Mouse (Mus musculus) forebrain, embryonic 11.5 days (tissue): Measurements from ENCODE around the gene Dand5. TPM values are rescaled to one million over a fixed set of nuclear protein-coding genes. Genes with fewer than 3 reads are reported as not detected.

Source experiments
- ATAC-seq: fragments of 200-750 bp; cut with Nextera tagmentation; replicated peaks from 2 replicates; pipeline ENCODE4 v1.8.0; 2017; ENCODE audit warnings: moderate TSS enrichment; ENCODE audit not compliant: low FRiP score
- DNase-seq: peaks from one replicate; pipeline ENCODE4 v3.0.0-alpha.2; 2017; ENCODE audit warnings: low spot score
- H3K27ac ChIP-seq: fragments of 300-500 bp; sonication (generic); 2 replicates; pipeline ENCODE4 v1.5.1; 2014; ENCODE audit warnings: low read depth, low read length
- H3K27me3 ChIP-seq: fragments of 300-500 bp; sonication (generic); 2 replicates; pipeline ENCODE4 v1.6.1; 2014; ENCODE audit warnings: mild to moderate bottlenecking, low read length, mixed read lengths; ENCODE audit not compliant: control insufficient read depth, insufficient read depth
- H3K36me3 ChIP-seq: fragments of 300-500 bp; sonication (generic); 2 replicates; pipeline ENCODE4 v1.6.1; 2014; ENCODE audit warnings: mild to moderate bottlenecking, low read length, moderate library complexity, mixed read lengths; ENCODE audit not compliant: control insufficient read depth, insufficient read depth
- H3K4me1 ChIP-seq: fragments of 300-500 bp; sonication (generic); replicated peaks from 2 replicates; pipeline ENCODE4 v1.6.1; 2014; ENCODE audit warnings: low read length, mixed read lengths; ENCODE audit not compliant: control insufficient read depth, insufficient read depth
- H3K4me2 ChIP-seq: fragments of 300-500 bp; sonication (generic); 2 replicates; pipeline ENCODE4 v1.6.1; 2014; ENCODE audit warnings: low read depth, mild to moderate bottlenecking, low read length, moderate library complexity, mixed read lengths; ENCODE audit not compliant: severe bottlenecking
- H3K4me3 ChIP-seq: fragments of 300-500 bp; sonication (generic); 2 replicates; pipeline ENCODE4 v1.5.1; 2014; ENCODE audit warnings: low read depth, low read length
- H3K9ac ChIP-seq: fragments of 300-500 bp; sonication (generic); 2 replicates; pipeline ENCODE4 v1.6.1; 2014; ENCODE audit warnings: low read length
- H3K9me3 ChIP-seq: fragments of 300-500 bp; sonication (generic); 2 replicates; pipeline ENCODE4 v1.6.1; 2016; ENCODE audit warnings: low read length, mixed read lengths; ENCODE audit not compliant: control insufficient read depth
- WGBS: fragments of 180-500 bp; shearing (Covaris S2); extraction: QIAGEN DNeasy Blood & Tissue Kit; methylation state at CpG from one replicate; pipeline ENCODE4 v1.1.7; 2014; 5-methylcytosine and 5-hydroxymethylcytosine counted together
- polyA plus RNA-seq: library from polyadenylated mRNA; unstranded; fragments of >200 nt; fragmentation: Nextera tagmentation; extraction: Ambion mirVana; gene quantifications from 2 replicates; pipeline ENCODE4 v1.2.1, GENCODE M21; 2014

Gene Dand5
- polyA plus RNA-seq, 1 experiment from 2014 or later, result 5.5 TPM

GRCm38 (mm10) chr8:84773304-84773703 lies 49.3 kb downstream of the Dand5 start:
- no peak for ATAC-seq
- under 1% methylated on average over 9 of the region's 9 CpGs for WGBS
- Histone ChIP-seq H3K27me3 (peaks cover 83% of the 10 kb centered on the region), H3K9me3 (no peaks in the 10 kb centered on the region), H3K36me3 (no peaks in the 10 kb centered on the region), H3K27ac (no peak overlapping the region), H3K4me1 (peaks cover 34% of the 10 kb centered on the region), H3K4me3 (peak overlapping the region; percentile 17), H3K4me2 (peak overlapping the region; percentile 48), H3K9ac (0 out of 2 replicates have a peak overlapping the region, but pooled peaks have one; percentile 20)
- DNase-seq, result no peak

- H3K4me3 ChIP-seq, result no peak overlapping the region
- DNase-seq (no peak), ATAC-seq (no peak)
- WGBS, result 0% methylated on average over 3 of the region's 3 CpGs
- H3K36me3 ChIP-seq, result no peaks in the 10 kb centered on the region
- no peak overlapping the region for H3K9ac ChIP-seq
- no peak overlapping the region for H3K27ac ChIP-seq
- H3K9me3 ChIP-seq, result no peaks in the 10 kb centered on the region
- peaks cover 79% of the 10 kb centered on the region for H3K27me3 ChIP-seq
- 0 out of 2 replicates have a peak overlapping the region, but pooled peaks have one; percentile 18 for H3K4me2 ChIP-seq
- H3K4me1 ChIP-seq, result peaks cover 32% of the 10 kb centered on the region
Observed at GRCm38 (mm10) chr8:84772628-84773027, 50.0 kb downstream of the Dand5 start.

- Histone ChIP-seq H3K9me3 (no peaks in the 10 kb centered on the region), H3K36me3 (no peaks in the 10 kb centered on the region), H3K27me3 (peaks cover 79% of the 10 kb centered on the region), H3K27ac (no peak overlapping the region), H3K4me2 (peak overlapping the region; percentile 31; the same call in 1 of the 2 replicates), H3K9ac (no peak overlapping the region; the same call in 1 of the 2 replicates), H3K4me3 (peak overlapping the region; percentile 2; the same call in 1 of the 2 replicates), H3K4me1 (peaks cover 32% of the 10 kb centered on the region)
- ATAC-seq, result no peak
- WGBS, result 1% methylated on average over 34 of the region's 34 CpGs
- DNase-seq, result peak; percentile 66
Observed at GRCm38 (mm10) chr8:84771941-84772378, 50.7 kb downstream of the Dand5 start.

DNA sequence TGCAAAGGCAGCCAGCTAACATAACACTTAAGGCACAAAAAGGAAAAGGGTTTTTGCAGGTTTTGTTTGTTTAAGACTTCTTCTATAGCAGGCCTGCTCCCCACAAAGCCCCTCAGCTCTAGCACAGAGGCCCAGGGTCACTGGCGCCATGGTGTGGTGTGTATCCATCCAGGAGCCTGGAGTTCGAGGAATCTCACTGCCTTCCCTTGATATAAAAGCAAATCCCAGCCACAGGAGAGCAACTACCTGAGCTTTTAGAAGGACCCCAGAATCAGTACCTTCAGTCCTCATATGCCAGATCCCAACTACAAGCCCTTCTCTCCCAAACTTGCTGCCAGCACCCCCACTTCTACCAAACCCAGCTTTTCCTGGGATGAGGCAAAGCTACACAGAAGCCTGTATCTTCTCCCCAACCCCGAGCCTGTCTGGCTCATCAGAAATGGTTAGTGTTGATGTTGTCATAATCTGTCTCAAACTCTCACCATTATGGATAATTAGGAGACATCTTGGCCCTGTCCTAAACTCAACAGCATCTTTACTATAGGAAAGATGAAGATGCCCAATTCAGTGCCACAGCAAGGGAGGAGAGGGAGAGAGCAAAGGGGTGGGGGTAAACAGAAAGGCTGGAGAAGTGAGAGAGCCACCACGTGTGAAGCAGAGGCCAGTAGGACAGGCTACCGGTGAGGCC lies 51.5 kb downstream of the Dand5 start:
- H3K9ac ChIP-seq, result no peak overlapping the region; the same call in 1 of the 2 replicates

DNA sequence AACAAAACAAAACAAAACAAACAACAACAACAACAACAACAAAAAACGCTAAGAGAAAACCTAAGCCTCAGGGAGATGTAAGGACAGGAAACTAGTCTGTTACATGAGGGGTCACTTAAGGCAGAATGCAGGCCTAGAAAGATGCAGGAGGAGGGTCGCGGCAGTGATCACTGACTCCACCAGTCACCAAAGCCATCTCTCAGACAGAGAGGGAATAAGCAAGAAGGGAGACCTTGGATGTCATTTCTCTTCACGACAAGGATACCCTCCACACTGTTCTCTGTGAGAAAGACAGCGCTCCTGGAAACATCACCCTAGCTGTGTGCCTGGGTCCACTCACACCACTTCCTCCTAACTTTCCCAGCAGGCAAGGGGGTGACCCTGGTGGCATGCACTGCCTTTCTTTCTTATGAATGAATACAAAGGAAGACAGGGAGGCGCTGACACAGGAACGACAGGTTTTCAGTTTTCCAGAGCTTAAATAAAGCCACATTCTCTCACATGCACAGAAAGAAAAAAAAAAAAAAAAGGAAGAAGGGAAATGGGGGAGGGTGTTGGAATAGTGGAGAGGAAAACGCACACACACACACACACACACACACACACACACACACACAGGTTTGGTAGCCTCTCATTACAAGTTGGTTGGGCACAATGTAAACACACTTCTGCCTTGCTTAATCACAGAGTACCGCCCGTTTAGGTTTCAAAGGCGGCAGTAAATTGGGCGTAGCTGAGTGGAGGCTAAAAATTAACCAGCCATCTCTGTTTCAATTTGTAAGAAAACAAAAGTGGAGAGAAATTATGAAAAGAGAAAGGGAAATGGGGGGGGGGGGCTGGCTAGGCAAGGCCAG lies 52.3 kb downstream of the Dand5 start:
- ATAC-seq (no peak), DNase-seq (no peak)
- Histone ChIP-seq H3K4me2 (no peak overlapping the region), H3K9ac (no peak overlapping the region; the same call in 1 of the 2 replicates), H3K27me3 (peaks cover 70% of the 10 kb centered on the region), H3K4me1 (peaks cover 39% of the 10 kb centered on the region), H3K9me3 (no peaks in the 10 kb centered on the region), H3K36me3 (no peaks in the 10 kb centered on the region), H3K4me3 (no peak overlapping the region), H3K27ac (no peak overlapping the region)
- 25% methylated on average over 12 of the region's 12 CpGs for WGBS

More for the DNA sequence above, 51.5 kb downstream of the Dand5 start:
- Histone ChIP-seq H3K4me1 (peaks cover 35% of the 10 kb centered on the region), H3K4me2 (peak overlapping the region; percentile 8; the same call in 1 of the 2 replicates), H3K9me3 (no peaks in the 10 kb centered on the region), H3K27me3 (peaks cover 78% of the 10 kb centered on the region), H3K27ac (no peak overlapping the region), H3K4me3 (no peak overlapping the region), H3K36me3 (no peaks in the 10 kb centered on the region)
- 13% methylated on average over 5 of the region's 5 CpGs for WGBS
- DNase-seq (no peak), ATAC-seq (no peak)

DNA sequence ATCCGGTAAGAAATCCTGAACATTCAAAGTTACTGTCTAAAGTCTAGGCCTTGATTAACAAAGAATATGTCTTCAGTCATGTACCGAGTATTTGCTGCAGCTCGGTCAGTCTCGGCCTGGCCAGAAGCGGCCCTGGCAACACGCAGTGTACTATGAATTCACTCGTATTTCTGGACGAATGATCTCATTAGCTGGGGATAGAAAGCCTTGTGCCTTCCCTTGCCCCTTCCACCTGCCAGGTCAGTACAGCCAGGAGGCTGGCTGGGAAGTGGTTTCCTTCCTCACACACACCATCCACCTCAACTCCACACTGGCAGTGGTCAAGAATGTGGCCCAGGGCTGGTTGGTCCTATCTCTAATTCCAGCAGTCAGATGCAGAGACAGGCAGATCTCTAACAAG lies 53.3 kb downstream of the Dand5 start:
- no peak overlapping the region for H3K27ac ChIP-seq
- H3K27me3 ChIP-seq, result peaks cover 63% of the 10 kb centered on the region
- no peak overlapping the region for H3K9ac ChIP-seq
- DNase-seq (no peak), ATAC-seq (no peak)
- H3K36me3 ChIP-seq, result no peaks in the 10 kb centered on the region
- no peaks in the 10 kb centered on the region for H3K9me3 ChIP-seq
- WGBS, result 75% methylated on average over 8 of the region's 8 CpGs
- no peak overlapping the region for H3K4me3 ChIP-seq
- no peak overlapping the region for H3K4me2 ChIP-seq
- peaks cover 35% of the 10 kb centered on the region for H3K4me1 ChIP-seq

- H3K9me3 ChIP-seq, result no peaks in the 10 kb centered on the region
- H3K27ac ChIP-seq, result no peak overlapping the region
- H3K4me1 ChIP-seq, result peaks cover 31% of the 10 kb centered on the region
- DNase-seq, result no peak
- no peak overlapping the region for H3K4me2 ChIP-seq
- 88% methylated on average over 14 of the region's 14 CpGs for WGBS
- ATAC-seq, result no peak
- no peak overlapping the region for H3K4me3 ChIP-seq
- no peaks in the 10 kb centered on the region for H3K36me3 ChIP-seq
- H3K27me3 ChIP-seq, result peaks cover 68% of the 10 kb centered on the region
- H3K9ac ChIP-seq, result no peak overlapping the region
Observed at GRCm38 (mm10) chr8:84768343-84769095, 54.1 kb downstream of the Dand5 start.

DNA sequence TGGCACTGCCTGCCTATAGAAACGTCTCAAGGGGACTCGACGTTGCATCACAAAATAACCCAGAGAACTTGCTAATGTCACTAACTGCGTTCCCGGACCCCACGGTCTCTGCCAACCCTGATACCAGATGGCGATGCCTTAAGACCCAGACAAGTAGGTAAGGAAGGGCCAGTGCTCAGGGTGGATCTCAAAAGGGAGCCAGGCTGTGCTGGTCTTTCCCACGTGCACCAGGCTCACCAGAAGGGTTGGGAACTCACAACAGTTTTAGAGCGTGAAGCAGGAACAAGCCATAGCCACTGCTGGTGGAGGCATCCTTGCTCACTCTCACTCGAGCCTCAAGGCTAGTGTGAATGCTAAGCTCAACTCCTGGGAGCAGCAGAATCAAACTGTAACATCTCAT lies 55.4 kb downstream of the Dand5 start:
- no peak overlapping the region for H3K4me2 ChIP-seq
- DNase-seq (no peak), ATAC-seq (no peak)
- no peaks in the 10 kb centered on the region for H3K36me3 ChIP-seq
- H3K27ac ChIP-seq, result no peak overlapping the region
- H3K27me3 ChIP-seq, result peaks cover 59% of the 10 kb centered on the region
- H3K9me3 ChIP-seq, result no peaks in the 10 kb centered on the region
- H3K9ac ChIP-seq, result no peak overlapping the region
- WGBS, result 80% methylated on average over 10 of the region's 10 CpGs
- H3K4me1 ChIP-seq, result peaks cover 29% of the 10 kb centered on the region
- no peak overlapping the region for H3K4me3 ChIP-seq
